Mouse (Mus musculus) bone marrow, adult 2 months (tissue): ENCODE data around the gene Agpat2. TPM values are rescaled to one million over a fixed set of nuclear protein-coding genes. Genes with fewer than 3 reads are reported as not detected.

Source experiments
- H3K27ac ChIP-seq: fragments of 200-500 bp; 2 replicates; pipeline ENCODE4 v1.5.1; 2012; ENCODE audit warnings: low read depth, mild to moderate bottlenecking, control low read depth, inconsistent platforms, low read length; ENCODE audit not compliant: control insufficient read depth, poor library complexity, insufficient read depth
- H3K4me1 ChIP-seq: fragments of 200-500 bp; 2 replicates; pipeline ENCODE4 v1.6.1; 2011; ENCODE audit warnings: low read length; ENCODE audit not compliant: control insufficient read depth, insufficient read depth
- H3K4me3 ChIP-seq: fragments of 200-500 bp; replicated peaks from 2 replicates; pipeline ENCODE3; 2011; ENCODE audit warnings: mild to moderate bottlenecking, low read depth, low read length, control low read depth; ENCODE audit not compliant: control insufficient read depth
- CTCF ChIP-seq: fragments of 200-500 bp; IDR thresholded peaks from 2 replicates; pipeline ENCODE4 v1.5.1; 2011; ENCODE audit warnings: low read length, control low read depth; ENCODE audit not compliant: control insufficient read depth, insufficient read depth
- POLR2A ChIP-seq: fragments of 200-500 bp; IDR thresholded peaks from 2 replicates; pipeline ENCODE4 v1.6.1; 2011; ENCODE audit warnings: low read depth, mild to moderate bottlenecking, control low read depth, low read length, borderline replicate concordance; ENCODE audit not compliant: control insufficient read depth
- WGBS: fragments of 180-500 bp; shearing (Covaris S2); methylation state at CpG from one replicate; pipeline ENCODE4 v1.1.7; 2018; 5-methylcytosine and 5-hydroxymethylcytosine counted together
- polyA plus RNA-seq: library from polyadenylated mRNA; stranded (reverse); fragments of >200 nt; gene quantifications from 2 replicates; pipeline ENCODE4 v1.2.4, GENCODE M21; 2011; ENCODE audit warnings: low replicate concordance; ENCODE audit not compliant: missing spikeins, insufficient read depth, insufficient read length

Agpat2 gene
- polyA plus RNA-seq, 1 experiment, result 32.5 TPM

GRCm38 (mm10) chr2:26606579-26606978, 2.4 kb upstream of the Agpat2 start:
- 22% methylated on average over 3 of the region's 3 CpGs for WGBS
- Histone ChIP-seq H3K4me3 (no peak overlapping the region), H3K27ac (peak overlapping the region; percentile 94), H3K4me1 (peaks cover 5% of the 10 kb centered on the region; the same call in 1 of the 2 replicates)
- TF ChIP-seq CTCF, result no peak
- TF ChIP-seq POLR2A, result no peak

- H3K4me3 ChIP-seq, result no peak overlapping the region
- no peak overlapping the region for H3K27ac ChIP-seq
- TF ChIP-seq CTCF (no peak), POLR2A (no peak)
- peaks cover 5% of the 10 kb centered on the region; the same call in 1 of the 2 replicates for H3K4me1 ChIP-seq
- WGBS, result 64% methylated on average over 8 of the region's 8 CpGs
Measured at GRCm38 (mm10) chr2:26605331-26605730, 1.1 kb upstream of the Agpat2 start.

- no peak for TF ChIP-seq POLR2A
- no peak for TF ChIP-seq CTCF
- H3K27ac ChIP-seq, result peak overlapping the region; percentile 100
- H3K4me1 ChIP-seq, result peaks cover 8% of the 10 kb centered on the region
- peak overlapping the region; percentile 93 for H3K4me3 ChIP-seq
- WGBS, result 5% methylated on average over 6 of the region's 6 CpGs
Measured at GRCm38 (mm10) chr2:26603159-26603558, 1.1 kb downstream of the Agpat2 start.

GRCm38 (mm10) chr2:26602631-26603030, 1.6 kb downstream of the Agpat2 start:
- Histone ChIP-seq H3K4me1 (peaks cover 6% of the 10 kb centered on the region), H3K4me3 (peak overlapping the region; percentile 93), H3K27ac (peak overlapping the region; percentile 100)
- 54% methylated on average over 5 of the region's 5 CpGs for WGBS
- TF ChIP-seq CTCF (no peak), POLR2A (no peak)

GRCm38 (mm10) chr2:26601595-26601994, 2.6 kb downstream of the Agpat2 start:
- no peak for TF ChIP-seq CTCF
- TF ChIP-seq POLR2A, result no peak
- H3K4me3 ChIP-seq, result peak overlapping the region; percentile 31
- H3K27ac ChIP-seq, result peak overlapping the region; percentile 31; the same call in 1 of the 2 replicates
- 41% methylated on average over 1 of the region's 1 CpGs for WGBS
- peaks cover 8% of the 10 kb centered on the region for H3K4me1 ChIP-seq

GRCm38 (mm10) chr2:26600664-26601063, 3.6 kb downstream of the Agpat2 start:
- WGBS, result 48% methylated on average over 2 of the region's 2 CpGs
- TF ChIP-seq POLR2A (no peak), CTCF (no peak)
- no peak overlapping the region for H3K4me3 ChIP-seq
- H3K27ac ChIP-seq, result peak overlapping the region; percentile 80
- peaks cover 7% of the 10 kb centered on the region for H3K4me1 ChIP-seq

GRCm38 (mm10) chr2:26599965-26600364, 4.3 kb downstream of the Agpat2 start:
- Histone ChIP-seq H3K4me3 (no peak overlapping the region), H3K27ac (peak overlapping the region; percentile 22), H3K4me1 (peaks cover 8% of the 10 kb centered on the region)
- 69% methylated on average over 4 of the region's 4 CpGs for WGBS
- TF ChIP-seq CTCF, result no peak
- no peak for TF ChIP-seq POLR2A

GRCm38 (mm10) chr2:26598462-26598861, 5.8 kb downstream of the Agpat2 start:
- TF ChIP-seq CTCF (no peak), POLR2A (no peak)
- WGBS, result 57% methylated on average over 3 of the region's 3 CpGs
- Histone ChIP-seq H3K4me1 (peaks cover 8% of the 10 kb centered on the region), H3K4me3 (no peak overlapping the region), H3K27ac (peak overlapping the region; percentile 27; the same call in 1 of the 2 replicates)

- H3K4me1 ChIP-seq, result peaks cover 8% of the 10 kb centered on the region
- no peak overlapping the region for H3K4me3 ChIP-seq
- TF ChIP-seq CTCF (no peak), POLR2A (no peak)
- peak overlapping the region; percentile 27; the same call in 1 of the 2 replicates for H3K27ac ChIP-seq
- 33% methylated on average over 2 of the region's 2 CpGs for WGBS
Measured at GRCm38 (mm10) chr2:26597810-26598209, 6.4 kb downstream of the Agpat2 start.
